Mouse (Mus musculus) midbrain, embryonic 12.5 days (tissue): ENCODE data around the gene Gm21818. TPM values are rescaled to one million over a fixed set of nuclear protein-coding genes. Genes with fewer than 3 reads are reported as not detected.
"Not testable (repeated sequence)": the region's sequence is repeated elsewhere in the genome, so short reads cannot be mapped to it uniquely, and the experiment has no call there.

Source experiments
- ATAC-seq: fragments of 200-750 bp; cut with Nextera tagmentation; 2 replicates; pipeline ENCODE4 v1.8.0; 2017; ENCODE audit warnings: low read depth, moderate TSS enrichment, moderate library complexity; ENCODE audit not compliant: low FRiP score
- H3K27ac ChIP-seq: fragments of 300-500 bp; sonication (generic); replicated peaks from 2 replicates; pipeline ENCODE4 v1.5.1; 2016; ENCODE audit warnings: mild to moderate bottlenecking
- H3K27me3 ChIP-seq: fragments of 300-500 bp; sonication (generic); 2 replicates; pipeline ENCODE4 v1.6.1; 2016; ENCODE audit warnings: mild to moderate bottlenecking
- H3K36me3 ChIP-seq: fragments of 300-500 bp; sonication (generic); 2 replicates; pipeline ENCODE4 v1.6.1; 2016
- H3K4me1 ChIP-seq: fragments of 300-500 bp; sonication (generic); 2 replicates; pipeline ENCODE4 v1.6.1; 2016
- H3K4me2 ChIP-seq: fragments of 300-500 bp; sonication (generic); replicated peaks from 2 replicates; pipeline ENCODE4 v1.6.1; 2016; ENCODE audit warnings: mild to moderate bottlenecking, moderate library complexity
- H3K4me3 ChIP-seq: fragments of 300-500 bp; sonication (generic); 2 replicates; pipeline ENCODE4 v1.5.1; 2016; ENCODE audit warnings: mild to moderate bottlenecking
- H3K9ac ChIP-seq: fragments of 300-500 bp; sonication (generic); replicated peaks from 2 replicates; pipeline ENCODE4 v1.6.1; 2016; ENCODE audit warnings: mild to moderate bottlenecking, moderate library complexity
- H3K9me3 ChIP-seq: fragments of 300-500 bp; sonication (generic); 2 replicates; pipeline ENCODE4 v1.6.1; 2016; ENCODE audit warnings: mild to moderate bottlenecking
- WGBS: fragments of 180-500 bp; shearing (Covaris S2); methylation state at CpG from one replicate; pipeline ENCODE4 v1.1.7; 2016; 5-methylcytosine and 5-hydroxymethylcytosine counted together
- polyA plus RNA-seq: library from polyadenylated mRNA; unstranded; fragments of >200 nt; fragmentation: Nextera tagmentation; extraction: Ambion mirVana; gene quantifications from 2 replicates; pipeline ENCODE4 v1.2.1, GENCODE M21; 2016

Gene Gm21818
- polyA plus RNA-seq: not detected in 2 replicates

GRCm38 (mm10) chr13:120172133-120172532 is at the start of gene Gm21818:
Gene Gm21818 (plus strand): TSS chr13:120172433.
- not testable (repeated sequence) for ATAC-seq, H3K4me2 ChIP-seq, H3K36me3 ChIP-seq, H3K9ac ChIP-seq, H3K4me1 ChIP-seq, H3K27me3 ChIP-seq, H3K27ac ChIP-seq, H3K9me3 ChIP-seq, H3K4me3 ChIP-seq
- 72% methylated on average over 4 of the region's 4 CpGs for WGBS

GRCm38 (mm10) chr13:120139946-120140345 is 32.3 kb upstream of the Gm21818 start, which contains the start of gene Gm20767:
Gene Gm20767 (plus strand): TSS chr13:120140246.
- not testable (repeated sequence) for ATAC-seq, H3K36me3 ChIP-seq, H3K27ac ChIP-seq, H3K9me3 ChIP-seq, H3K9ac ChIP-seq, H3K27me3 ChIP-seq, H3K4me3 ChIP-seq, H3K4me2 ChIP-seq, H3K4me1 ChIP-seq
- WGBS: 100% methylated on average over 1 of the region's 5 CpGs

GRCm38 (mm10) chr13:120142348-120142747 is 29.9 kb upstream of the Gm21818 start:
- H3K36me3 ChIP-seq, H3K9ac ChIP-seq, H3K27ac ChIP-seq, H3K9me3 ChIP-seq, H3K4me1 ChIP-seq, ATAC-seq, H3K27me3 ChIP-seq, H3K4me2 ChIP-seq, H3K4me3 ChIP-seq: not testable (repeated sequence)
- 93% methylated on average over 2 of the region's 3 CpGs for WGBS

- not testable (repeated sequence) for H3K27me3 ChIP-seq, H3K4me2 ChIP-seq, H3K9ac ChIP-seq, H3K4me1 ChIP-seq, H3K4me3 ChIP-seq, ATAC-seq, H3K9me3 ChIP-seq, H3K27ac ChIP-seq, H3K36me3 ChIP-seq
- whole genome bisulfite sequencing: 71% methylated on average over 3 of the region's 4 CpGs
Measured at GRCm38 (mm10) chr13:120149660-120150407, 22.4 kb upstream of the Gm21818 start.

- H3K9me3 ChIP-seq, H3K4me2 ChIP-seq, H3K4me3 ChIP-seq, ATAC-seq, H3K27me3 ChIP-seq, H3K9ac ChIP-seq, H3K36me3 ChIP-seq, H3K27ac ChIP-seq, H3K4me1 ChIP-seq: not testable (repeated sequence)
- 78% methylated on average over 3 of the region's 3 CpGs for WGBS
Measured at GRCm38 (mm10) chr13:120150589-120150988, 21.6 kb upstream of the Gm21818 start.

- not testable (repeated sequence) for H3K9ac ChIP-seq, H3K27ac ChIP-seq, H3K36me3 ChIP-seq, H3K4me2 ChIP-seq, ATAC-seq, H3K4me1 ChIP-seq, H3K9me3 ChIP-seq, H3K4me3 ChIP-seq, H3K27me3 ChIP-seq
- WGBS: 60% methylated on average over 5 of the region's 5 CpGs
Measured at GRCm38 (mm10) chr13:120168301-120168700, 3.9 kb upstream of the Gm21818 start.

- H3K4me3 ChIP-seq, H3K36me3 ChIP-seq, H3K9ac ChIP-seq, H3K27ac ChIP-seq, H3K9me3 ChIP-seq, H3K27me3 ChIP-seq, H3K4me2 ChIP-seq, H3K4me1 ChIP-seq, ATAC-seq: not testable (repeated sequence)
- WGBS: 80% methylated on average over 7 of the region's 8 CpGs
Measured at GRCm38 (mm10) chr13:120196189-120196821, 24.1 kb downstream of the Gm21818 start.

- not testable (repeated sequence) for H3K27me3 ChIP-seq, H3K27ac ChIP-seq, H3K9ac ChIP-seq, H3K4me3 ChIP-seq, ATAC-seq, H3K9me3 ChIP-seq, H3K4me1 ChIP-seq, H3K36me3 ChIP-seq, H3K4me2 ChIP-seq
- no CpG with 5 or more reads among the region's 2 CpGs for WGBS
Measured at GRCm38 (mm10) chr13:120215847-120216246, 43.6 kb downstream of the Gm21818 start, which contains the start of gene Gm21762. Gene Gm21762 (minus strand): TSS chr13:120215947.

- not testable (repeated sequence) for H3K27ac ChIP-seq, H3K4me2 ChIP-seq, ATAC-seq, H3K9ac ChIP-seq, H3K9me3 ChIP-seq, H3K4me3 ChIP-seq, H3K4me1 ChIP-seq, H3K27me3 ChIP-seq, H3K36me3 ChIP-seq
- WGBS: 89% methylated on average over 5 of the region's 5 CpGs
Measured at GRCm38 (mm10) chr13:120220922-120221321, 48.7 kb downstream of the Gm21818 start.

GRCm38 (mm10) chr13:120223012-120223659 is 50.9 kb downstream of the Gm21818 start:
- not testable (repeated sequence) for H3K9me3 ChIP-seq, H3K4me2 ChIP-seq, H3K9ac ChIP-seq, ATAC-seq, H3K4me3 ChIP-seq, H3K36me3 ChIP-seq, H3K27ac ChIP-seq, H3K4me1 ChIP-seq, H3K27me3 ChIP-seq
- 90% methylated on average over 16 of the region's 25 CpGs for WGBS
